Mouse (Mus musculus): ENCODE results near the gene Olfr1333. TPM values are rescaled to one million over a fixed set of nuclear protein-coding genes. Genes with fewer than 3 reads are reported as not detected.
"Not testable (repeated sequence)": the region's sequence is repeated elsewhere in the genome, so short reads cannot be mapped to it uniquely, and the experiment has no call there.

The Olfr1333 gene
- total RNA-seq (2021): not detected
- long read RNA-seq, experiment 1: 0 reads
- long read RNA-seq, experiment 2: 0 reads

- DNase-seq: no peak
These were observed at the start of gene Olfr1333 for GRCm38 (mm10) chr4:118836179-118836578. Gene Olfr1333 (minus strand): TSS chr4:118836279.

- DNase-seq: no peak
These were observed 31.5 kb upstream of the Olfr1333 start for GRCm38 (mm10) chr4:118867566-118867965.

GRCm38 (mm10) chr4:118864349-118864748 is 28.3 kb upstream of the Olfr1333 start, which contains the start of gene Olfr1331:
Gene Olfr1331 (plus strand): TSS chr4:118864649.
- DNase-seq: no peak

DNA sequence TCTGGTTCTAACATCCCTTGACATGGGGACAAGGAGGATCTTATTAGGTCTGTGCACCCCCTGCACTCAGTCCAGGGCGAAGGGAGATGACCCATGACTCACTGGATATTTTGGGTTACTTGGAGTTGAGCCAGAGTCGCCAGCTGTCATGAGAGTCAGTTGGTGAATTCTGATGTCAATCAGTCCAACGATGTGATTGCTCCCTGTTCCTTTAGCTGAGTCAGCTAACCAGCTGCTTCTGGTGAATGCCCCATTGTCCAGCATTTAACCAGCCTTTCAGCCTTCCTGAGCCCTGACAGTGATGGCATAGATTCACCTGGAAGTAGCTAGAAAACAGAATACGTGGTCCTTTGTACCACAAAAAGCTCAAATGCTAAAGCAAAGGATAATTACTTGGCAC is 26.6 kb upstream of the Olfr1333 start:
- no peak for DNase-seq

- DNase-seq: no peak
These were observed 25.7 kb upstream of the Olfr1333 start for GRCm38 (mm10) chr4:118861791-118862190.

- no peak for DNase-seq
These were observed 17.2 kb downstream of the Olfr1333 start for GRCm38 (mm10) chr4:118818921-118819320.

- no peak for DNase-seq
These were observed 26.2 kb downstream of the Olfr1333 start, which contains the start of gene Olfr1335 for GRCm38 (mm10) chr4:118809844-118810243. Gene Olfr1335 (minus strand): TSS chr4:118809944.

GRCm38 (mm10) chr4:118792796-118793195 is 43.3 kb downstream of the Olfr1333 start:
- not testable (repeated sequence) for DNase-seq

- DNase-seq: no peak
These were observed 53.6 kb downstream of the Olfr1333 start, which contains the start of gene Olfr1337 for GRCm38 (mm10) chr4:118782486-118782885. Gene Olfr1337 (minus strand): TSS chr4:118782586.

Other genes starting within 250 kb of the Olfr1333 start
- not detected for gene Cfap57, start 215.5 kb downstream of the Olfr1333 start, total RNA-seq (2021)
- 10 to 100 TPM; 82.2 to 94.1 TPM for gene Ebna1bp2, start 215.5 kb downstream of the Olfr1333 start, total RNA-seq (2021)
- not detected for gene Olfr62, start 177.3 kb downstream of the Olfr1333 start, total RNA-seq (2021)
- not detected for gene Olfr1342, start 143.5 kb downstream of the Olfr1333 start, total RNA-seq (2021)
- not detected for gene Olfr1341, start 132.8 kb downstream of the Olfr1333 start, total RNA-seq (2021)
- not detected for gene Olfr1340, start 116.1 kb downstream of the Olfr1333 start, total RNA-seq (2021)
- gene Olfr1339, start 104.1 kb downstream of the Olfr1333 start, total RNA-seq (2021): not detected
- gene Olfr1338, start 77.5 kb downstream of the Olfr1333 start, total RNA-seq (2021): not detected
- gene Olfr1337, start 53.7 kb downstream of the Olfr1333 start, total RNA-seq (2021): not detected
- gene Olfr1335, start 26.3 kb downstream of the Olfr1333 start, total RNA-seq (2021): not detected
- gene Olfr1331, start 28.4 kb upstream of the Olfr1333 start, total RNA-seq (2021): not detected
- not detected for gene Olfr1330, start 52.3 kb upstream of the Olfr1333 start, total RNA-seq (2021)
- gene Olfr1329, start 81.2 kb upstream of the Olfr1333 start, total RNA-seq (2021): not detected
- not detected for gene Olfr1328, start 102.3 kb upstream of the Olfr1333 start, total RNA-seq (2021)
- gene Lao1, start 125.3 kb upstream of the Olfr1333 start, total RNA-seq (2021): under 1 TPM in 1 of 2 experiments, not detected in 1; 0.53 TPM